Mouse (Mus musculus) midbrain, embryonic 14.5 days (tissue): Measurements from ENCODE around the gene Prrg2. TPM values are rescaled to one million over a fixed set of nuclear protein-coding genes. Genes with fewer than 3 reads are reported as not detected.

ENCODE experiments used
- ATAC-seq: fragments of 200-750 bp; cut with Nextera tagmentation; 2 replicates; pipeline ENCODE4 v1.8.0; 2017; ENCODE audit warnings: moderate number of reproducible peaks, moderate library complexity; ENCODE audit not compliant: low FRiP score, low TSS enrichment
- DNase-seq: peaks from one replicate; pipeline ENCODE4 v3.0.0-alpha.2; 2015
- H3K27ac ChIP-seq: fragments of 300-500 bp; sonication (generic); replicated peaks from 2 replicates; pipeline ENCODE4 v1.5.1; 2014; ENCODE audit warnings: mild to moderate bottlenecking, low read depth, low read length, moderate library complexity
- H3K27me3 ChIP-seq: fragments of 300-500 bp; sonication (generic); 2 replicates; pipeline ENCODE4 v1.6.1; 2014; ENCODE audit warnings: low read length, control low read depth, mixed read lengths; ENCODE audit not compliant: control insufficient read depth, insufficient read depth
- H3K36me3 ChIP-seq: fragments of 300-500 bp; sonication (generic); 2 replicates; pipeline ENCODE4 v1.6.1; 2014; ENCODE audit warnings: low read length, control low read depth; ENCODE audit not compliant: control insufficient read depth, insufficient read depth
- H3K4me1 ChIP-seq: fragments of 300-500 bp; sonication (generic); 2 replicates; pipeline ENCODE4 v1.6.1; 2014; ENCODE audit warnings: mild to moderate bottlenecking, antibody characterized with exemption, low read length, control low read depth; ENCODE audit not compliant: control insufficient read depth, insufficient read depth
- H3K4me2 ChIP-seq: fragments of 300-500 bp; sonication (generic); 2 replicates; pipeline ENCODE4 v1.6.1; 2014; ENCODE audit warnings: mild to moderate bottlenecking, low read length, moderate library complexity
- H3K4me3 ChIP-seq: fragments of 300-500 bp; sonication (generic); replicated peaks from 2 replicates; pipeline ENCODE4 v1.5.1; 2014; ENCODE audit warnings: low read depth, low read length
- H3K9ac ChIP-seq: fragments of 300-500 bp; sonication (generic); replicated peaks from 2 replicates; pipeline ENCODE4 v1.6.1; 2014; ENCODE audit warnings: mild to moderate bottlenecking, low read length, moderate library complexity
- H3K9me3 ChIP-seq: fragments of 300-500 bp; sonication (generic); 2 replicates; pipeline ENCODE4 v1.6.1; 2016; ENCODE audit warnings: low read length, control low read depth, mixed read lengths; ENCODE audit not compliant: control insufficient read depth
- WGBS: fragments of 180-500 bp; shearing (Covaris S2); extraction: QIAGEN DNeasy Blood & Tissue Kit; methylation state at CpG from one replicate; pipeline ENCODE4 v1.1.7; 2014; 5-methylcytosine and 5-hydroxymethylcytosine counted together
- polyA plus RNA-seq: library from polyadenylated mRNA; unstranded; fragments of >200 nt; fragmentation: Nextera tagmentation; extraction: Ambion mirVana; gene quantifications from 2 replicates; pipeline ENCODE4 v1.2.1, GENCODE M21; 2014

Prrg2 gene
- polyA plus RNA-seq, 1 experiment from 2014 or later: 12.2 TPM

DNA sequence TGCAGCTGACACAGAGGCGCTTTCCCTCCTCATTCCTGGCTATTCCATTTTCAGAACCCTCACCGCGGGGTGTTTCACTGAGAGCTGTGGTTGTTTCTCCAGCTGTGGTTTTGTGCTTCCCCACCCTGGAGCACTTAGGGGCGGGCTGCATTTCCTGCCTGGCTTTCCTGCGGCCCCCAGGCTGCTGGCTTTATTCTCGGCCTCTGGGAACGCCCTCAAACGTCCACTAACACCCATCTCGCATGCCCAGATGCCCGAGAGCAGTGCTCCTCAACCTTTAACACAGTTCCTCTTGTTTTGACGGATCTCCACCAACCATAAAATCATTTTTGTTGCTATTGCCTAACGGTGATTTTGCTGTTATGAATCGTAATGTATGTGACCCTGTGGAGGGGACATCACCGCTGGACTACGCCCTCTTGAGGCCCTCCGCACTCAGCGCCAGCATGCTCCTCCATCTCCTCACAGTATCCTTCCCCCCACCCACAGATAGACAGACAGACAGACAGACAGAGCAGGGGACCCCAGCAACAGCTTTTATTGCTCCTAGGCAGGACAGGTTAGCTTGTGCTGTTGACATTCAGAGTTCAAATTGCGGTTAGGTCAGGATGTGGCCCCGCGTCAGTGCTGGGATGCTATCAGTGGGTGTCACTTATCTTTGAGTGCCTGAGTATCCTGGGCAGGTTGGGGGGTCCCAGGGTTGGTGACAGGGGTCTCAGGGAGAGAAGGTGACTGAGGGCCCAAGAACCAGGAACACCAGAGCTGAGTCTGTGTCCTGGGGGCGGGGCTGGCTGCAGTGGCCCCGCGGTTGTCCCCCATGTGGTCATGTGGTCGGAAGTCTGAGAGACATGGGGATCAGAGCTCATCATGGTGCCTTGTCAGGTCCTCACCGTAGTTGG is 20.2 kb upstream of the Prrg2 start:
- Histone ChIP-seq H3K27ac (peak overlapping the region; percentile 49; the same call in 1 of the 2 replicates), H3K27me3 (no peaks in the 10 kb centered on the region), H3K4me2 (no peak overlapping the region), H3K4me1 (no peaks in the 10 kb centered on the region), H3K9me3 (no peaks in the 10 kb centered on the region), H3K4me3 (no peak overlapping the region), H3K9ac (0 out of 2 replicates have a peak overlapping the region, but pooled peaks have one; percentile 12), H3K36me3 (peaks cover 10% of the 10 kb centered on the region)
- ATAC-seq (no peak), DNase-seq (peak; percentile 24)
- whole genome bisulfite sequencing: 80% methylated on average over 25 of the region's 25 CpGs

DNA sequence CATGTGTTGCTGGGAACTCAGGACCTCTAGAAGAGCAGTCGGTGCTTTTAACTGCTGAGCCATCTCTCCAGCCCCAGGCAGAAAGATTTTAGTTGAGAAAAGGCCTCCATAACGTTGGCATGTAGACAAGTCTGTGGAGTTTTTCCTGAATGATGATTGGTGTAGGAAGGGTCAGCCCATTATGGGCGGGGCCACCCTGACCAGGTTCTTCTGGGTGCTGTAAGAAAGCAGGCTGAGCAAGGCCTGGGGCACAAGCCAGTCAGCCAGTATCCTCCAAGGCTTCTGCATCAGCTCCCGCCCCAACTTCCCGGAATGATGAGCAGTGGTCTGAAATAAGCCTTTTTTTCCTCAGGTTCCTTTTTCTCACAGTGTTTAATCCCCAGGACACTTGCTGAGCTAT is 18.5 kb upstream of the Prrg2 start:
- H3K4me2 ChIP-seq: no peak overlapping the region
- WGBS: 47% methylated on average over 5 of the region's 5 CpGs

DNA sequence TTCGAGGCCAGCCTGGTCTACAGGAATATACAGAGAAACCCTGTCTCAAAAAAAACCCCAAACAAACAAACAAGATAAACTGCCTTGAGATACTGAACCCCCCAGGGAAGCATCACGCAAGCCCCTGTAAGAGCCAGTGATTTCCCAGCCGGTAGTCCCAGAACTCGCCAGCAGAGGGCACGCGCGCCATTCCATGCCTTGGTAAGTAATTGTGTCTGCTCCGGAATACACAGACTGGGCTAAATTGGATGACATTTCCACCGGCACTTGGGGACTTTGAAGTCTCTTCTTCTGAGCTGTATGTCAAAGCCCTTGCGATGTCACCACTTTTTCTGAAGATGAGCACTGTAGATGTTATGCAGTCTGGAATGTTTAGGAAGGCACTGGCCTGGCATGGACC is 17.4 kb upstream of the Prrg2 start:
- H3K9ac ChIP-seq: no peak overlapping the region
- no peak overlapping the region for H3K4me3 ChIP-seq
- no peaks in the 10 kb centered on the region for H3K4me1 ChIP-seq
- WGBS: 0% methylated on average over 10 of the region's 10 CpGs
- no peak overlapping the region for H3K4me2 ChIP-seq
- no peaks in the 10 kb centered on the region for H3K9me3 ChIP-seq
- peak; percentile 95 for DNase-seq
- H3K36me3 ChIP-seq: peaks cover 30% of the 10 kb centered on the region
- peak; percentile 41; the same call in 1 of the 2 replicates for ATAC-seq
- no peak overlapping the region for H3K27ac ChIP-seq
- no peaks in the 10 kb centered on the region for H3K27me3 ChIP-seq

More for the DNA sequence above, 18.5 kb upstream of the Prrg2 start:
- Histone ChIP-seq H3K27ac (no peak overlapping the region), H3K9me3 (no peaks in the 10 kb centered on the region), H3K36me3 (peaks cover 18% of the 10 kb centered on the region; the same call in 1 of the 2 replicates), H3K4me1 (no peaks in the 10 kb centered on the region), H3K9ac (no peak overlapping the region), H3K27me3 (no peaks in the 10 kb centered on the region), H3K4me3 (no peak overlapping the region)
- ATAC-seq (no peak), DNase-seq (no peak)

DNA sequence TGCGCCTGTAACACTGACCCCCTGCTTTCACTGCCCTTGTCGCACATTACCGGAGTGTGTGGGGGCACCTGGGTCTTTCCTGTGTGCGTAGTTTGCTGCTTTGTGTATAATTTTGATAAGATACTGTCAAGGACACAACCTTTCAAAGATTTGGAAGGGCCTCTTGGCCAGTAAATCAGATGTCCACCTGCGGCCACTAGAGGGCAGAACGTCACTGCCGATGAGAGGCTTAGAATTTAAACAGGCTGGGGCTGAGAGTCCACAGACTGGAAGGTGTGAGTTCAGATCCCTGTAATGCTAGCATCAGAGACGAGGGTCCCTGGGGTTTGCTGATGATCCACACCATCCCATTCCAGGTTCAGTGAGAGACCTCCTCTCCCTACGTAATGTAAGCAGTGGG is 16.0 kb upstream of the Prrg2 start:
- Histone ChIP-seq H3K27ac (no peak overlapping the region), H3K27me3 (no peaks in the 10 kb centered on the region), H3K9ac (no peak overlapping the region), H3K4me2 (no peak overlapping the region), H3K9me3 (no peaks in the 10 kb centered on the region), H3K36me3 (peaks cover 33% of the 10 kb centered on the region), H3K4me3 (no peak overlapping the region), H3K4me1 (no peaks in the 10 kb centered on the region)
- DNase-seq (peak; percentile 85), ATAC-seq (no peak; the same call in 1 of the 2 replicates)
- 40% methylated on average over 9 of the region's 9 CpGs for WGBS

DNA sequence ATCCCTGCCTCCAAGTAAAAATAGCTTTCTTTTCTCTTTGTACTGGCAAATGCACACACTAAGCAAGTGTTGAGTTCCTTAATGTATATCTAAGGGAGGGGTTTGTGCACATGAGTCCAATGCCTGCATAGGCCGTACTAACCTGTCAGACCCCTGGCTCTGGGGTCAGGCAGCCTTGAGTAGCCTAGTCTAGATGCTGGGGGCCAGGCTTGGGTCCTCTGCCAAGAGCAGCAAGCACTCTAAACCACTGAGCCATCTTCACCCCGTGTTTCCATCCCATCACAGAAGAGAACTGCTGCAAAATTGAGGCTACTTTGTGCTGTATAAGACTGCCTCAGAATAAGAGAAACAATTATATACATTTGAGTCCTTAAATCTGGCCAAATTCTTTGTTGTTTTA is 15.4 kb upstream of the Prrg2 start:
- WGBS: 92% methylated on average over 2 of the region's 2 CpGs
- Histone ChIP-seq H3K27ac (no peak overlapping the region), H3K27me3 (no peaks in the 10 kb centered on the region), H3K4me1 (no peaks in the 10 kb centered on the region), H3K4me2 (no peak overlapping the region), H3K4me3 (no peak overlapping the region), H3K9me3 (no peaks in the 10 kb centered on the region), H3K9ac (no peak overlapping the region), H3K36me3 (peaks cover 33% of the 10 kb centered on the region)
- ATAC-seq (no peak), DNase-seq (no peak)

DNA sequence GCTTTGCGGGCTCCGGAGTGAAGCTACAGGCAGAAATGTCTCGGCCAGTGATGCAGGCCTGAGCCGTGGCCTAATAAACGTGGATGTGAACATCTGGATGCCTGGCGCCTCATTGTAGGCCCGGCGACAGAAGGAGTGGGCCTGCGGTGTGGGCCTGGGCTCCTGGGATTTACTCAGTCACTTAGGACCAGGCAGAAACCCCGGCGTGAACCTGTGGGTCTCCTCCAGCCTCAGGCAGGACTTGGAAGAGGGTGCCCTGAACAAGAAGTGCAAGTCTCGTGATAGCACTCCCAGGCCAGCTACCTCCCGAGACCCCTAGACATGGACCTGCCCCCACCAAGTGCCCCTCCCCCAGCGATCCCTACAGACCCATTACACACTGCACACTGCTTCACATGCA is 14.8 kb upstream of the Prrg2 start:
- no peak overlapping the region for H3K9ac ChIP-seq
- H3K36me3 ChIP-seq: peaks cover 33% of the 10 kb centered on the region
- H3K4me1 ChIP-seq: no peaks in the 10 kb centered on the region
- no peak overlapping the region for H3K4me3 ChIP-seq
- WGBS: 89% methylated on average over 14 of the region's 14 CpGs
- no peak for DNase-seq
- H3K4me2 ChIP-seq: no peak overlapping the region
- no peaks in the 10 kb centered on the region for H3K9me3 ChIP-seq
- H3K27ac ChIP-seq: no peak overlapping the region
- no peak for ATAC-seq
- H3K27me3 ChIP-seq: no peaks in the 10 kb centered on the region

DNA sequence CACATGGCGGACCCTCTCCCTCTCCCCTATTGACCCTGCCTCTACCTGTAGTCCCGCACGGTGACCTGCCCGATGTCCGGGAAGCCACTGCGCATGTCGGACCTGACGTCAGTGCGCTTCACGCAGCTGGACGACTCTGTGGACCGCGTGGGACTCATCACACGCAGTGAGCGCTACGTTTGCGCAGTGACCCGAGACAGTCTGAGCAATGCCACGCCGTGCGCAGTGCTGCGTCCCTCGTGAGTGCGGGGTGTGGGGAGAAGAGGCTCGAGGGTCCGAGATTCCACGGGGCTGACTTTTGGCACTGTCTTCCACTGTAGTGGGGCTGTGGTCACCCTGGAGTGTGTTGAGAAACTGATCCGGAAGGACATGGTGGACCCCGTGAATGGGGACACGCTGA is 14.0 kb upstream of the Prrg2 start:
- no peak overlapping the region for H3K4me2 ChIP-seq
- 92% methylated on average over 30 of the region's 30 CpGs for WGBS

DNA sequence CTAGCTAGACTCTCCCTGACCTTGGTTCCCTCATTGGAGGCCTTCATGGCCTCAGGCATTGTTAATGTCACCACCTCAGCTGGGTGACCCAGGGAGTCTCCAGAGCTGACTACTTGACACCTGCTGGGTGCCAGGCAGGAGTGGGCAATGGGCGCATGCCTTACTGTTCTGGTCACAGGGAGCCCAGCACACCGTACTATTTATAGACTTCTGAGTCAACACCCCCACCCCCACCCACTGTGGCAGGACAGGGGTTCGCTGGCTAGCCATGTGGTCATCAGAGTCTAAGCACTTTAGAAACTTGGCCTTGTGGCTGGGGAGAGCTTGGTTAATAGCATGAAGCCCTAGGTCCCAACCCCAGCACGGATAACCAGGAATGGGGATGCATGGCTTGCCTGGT is 12.9 kb upstream of the Prrg2 start:
- Histone ChIP-seq H3K36me3 (peaks cover 33% of the 10 kb centered on the region), H3K4me1 (no peaks in the 10 kb centered on the region), H3K9me3 (no peaks in the 10 kb centered on the region), H3K4me2 (no peak overlapping the region), H3K4me3 (no peak overlapping the region), H3K27ac (no peak overlapping the region), H3K9ac (no peak overlapping the region), H3K27me3 (no peaks in the 10 kb centered on the region)
- 89% methylated on average over 4 of the region's 4 CpGs for WGBS
- ATAC-seq (no peak), DNase-seq (no peak)

More for the DNA sequence above, 14.0 kb upstream of the Prrg2 start:
- Histone ChIP-seq H3K27ac (no peak overlapping the region), H3K36me3 (peaks cover 33% of the 10 kb centered on the region), H3K4me3 (no peak overlapping the region), H3K9me3 (no peaks in the 10 kb centered on the region), H3K4me1 (no peaks in the 10 kb centered on the region), H3K27me3 (no peaks in the 10 kb centered on the region), H3K9ac (no peak overlapping the region)
- ATAC-seq (no peak), DNase-seq (no peak)

DNA sequence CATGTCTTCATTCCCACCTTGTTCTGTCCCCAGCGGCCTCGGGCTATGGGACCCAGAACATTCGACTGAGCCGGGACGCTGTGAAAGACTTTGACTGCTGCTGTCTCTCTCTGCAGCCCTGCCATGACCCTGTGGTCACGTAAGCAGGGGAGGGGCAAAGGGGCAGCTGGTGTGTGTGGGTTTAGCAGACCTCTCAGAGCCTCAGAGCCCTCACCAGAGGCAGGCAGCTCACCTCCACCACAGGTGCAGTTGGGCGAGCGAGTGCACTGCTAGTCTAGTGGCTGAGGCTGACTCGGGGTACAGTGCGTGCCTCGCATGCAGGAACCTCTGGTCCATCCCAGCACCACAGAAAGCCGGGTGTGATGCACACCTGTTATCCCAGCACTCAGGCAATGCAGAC is 11.5 kb upstream of the Prrg2 start:
- ATAC-seq (no peak), DNase-seq (no peak)
- 87% methylated on average over 12 of the region's 12 CpGs for WGBS
- no peak overlapping the region for H3K4me3 ChIP-seq
- no peak overlapping the region for H3K9ac ChIP-seq
- peaks cover 33% of the 10 kb centered on the region for H3K36me3 ChIP-seq
- H3K9me3 ChIP-seq: no peaks in the 10 kb centered on the region
- H3K4me2 ChIP-seq: no peak overlapping the region
- H3K27ac ChIP-seq: no peak overlapping the region
- no peaks in the 10 kb centered on the region for H3K4me1 ChIP-seq
- no peaks in the 10 kb centered on the region for H3K27me3 ChIP-seq
